Mouse (Mus musculus) MEL-GATA-1-ER (cell line): Measurements from ENCODE around the gene Fcor.

ENCODE experiments used
- DNase-seq: peaks from one replicate; pipeline ENCODE4 v3.0.0-alpha.2; 2012; ENCODE audit warnings: low read depth; ENCODE audit errors: extremely low read depth

The Fcor gene

DNA sequence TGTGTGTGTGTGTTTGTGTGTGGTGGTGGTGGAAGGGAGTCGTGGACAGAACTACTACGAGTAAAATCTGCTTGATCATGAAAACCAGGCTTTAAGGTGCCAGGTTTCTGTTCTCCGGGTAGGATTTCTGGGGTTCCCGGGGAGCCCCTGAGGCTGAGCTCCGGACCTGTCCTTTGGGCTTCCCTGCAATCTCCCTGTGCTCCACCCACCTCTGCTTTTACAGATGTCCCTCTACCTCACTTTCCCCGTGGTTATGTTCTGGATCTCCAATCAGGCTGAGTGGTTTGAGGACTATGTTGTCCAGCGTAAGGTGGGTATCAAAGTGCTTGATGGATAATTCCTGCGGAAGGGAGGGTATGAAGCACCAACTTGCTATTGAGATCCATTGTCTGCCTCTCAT is 50.0 kb downstream of the Fcor start:
- DNase-seq = no peak

DNA sequence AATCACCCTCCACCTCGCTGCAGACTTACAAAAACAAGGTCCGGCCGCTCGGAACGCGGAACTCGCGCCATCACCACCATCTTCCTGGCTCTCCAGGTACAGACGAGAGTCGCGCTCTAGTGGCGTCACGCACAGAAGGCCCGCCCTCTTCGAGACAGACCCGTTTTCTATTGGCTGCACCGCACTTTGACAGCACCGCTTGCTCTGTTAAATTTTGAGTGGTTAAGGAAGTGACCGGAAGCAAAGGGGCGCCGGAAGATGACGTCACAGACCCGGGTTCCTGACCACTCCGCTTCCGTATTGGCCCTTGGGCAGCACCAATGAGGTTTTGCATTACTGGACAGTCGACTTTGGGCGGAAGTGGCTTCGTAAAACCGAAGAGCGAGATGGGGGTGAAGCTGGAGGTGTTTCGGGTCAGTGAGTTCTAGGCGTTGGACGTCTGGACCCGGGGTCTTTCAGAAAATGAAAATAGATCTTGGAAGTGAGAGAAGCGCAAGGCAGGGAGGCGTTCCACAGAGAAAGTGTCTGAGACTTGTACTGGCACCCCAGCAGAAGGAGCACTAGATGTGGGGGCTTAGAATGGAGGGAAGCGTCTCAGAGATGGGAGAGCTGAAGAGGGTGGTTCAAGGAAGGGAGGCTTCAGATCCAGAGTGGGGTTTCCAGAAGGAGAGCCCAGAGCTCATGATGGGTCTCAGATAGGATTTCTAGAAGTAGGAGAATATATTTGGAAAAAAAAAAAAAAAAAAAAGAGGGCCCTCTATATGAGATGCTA is 50.8 kb downstream of the Fcor start, which contains the start of the genes Xab2 and Pet100:
Gene Xab2, minus strand, starts transcription at position 118 of the 772 bp plus-strand sequence.
Gene Pet100, plus strand, starts transcription at position 350 of the 772 bp plus-strand sequence.
- peak; percentile 99 for DNase-seq
